Mouse (Mus musculus) ES-E14 (cell line): ENCODE data around the gene Eif4e3. TPM values are rescaled to one million over a fixed set of nuclear protein-coding genes. Genes with fewer than 3 reads are reported as not detected.

Experiments used
- DNase-seq: peaks from one replicate; pipeline ENCODE4 v3.0.0-alpha.2; 2013; ENCODE audit warnings: low read depth, low spot score
- H3K27ac ChIP-seq: 2 replicates; pipeline ENCODE4 v1.5.1; 2012; ENCODE audit warnings: low read depth, mild to moderate bottlenecking, low read length, moderate library complexity, mixed read lengths; ENCODE audit not compliant: poor library complexity, insufficient read depth, severe bottlenecking
- H3K36me3 ChIP-seq: 2 replicates; pipeline ENCODE4 v1.6.1; 2012; ENCODE audit warnings: mild to moderate bottlenecking, low read length, moderate library complexity, mixed read lengths; ENCODE audit not compliant: control insufficient read depth, poor library complexity, insufficient read depth, severe bottlenecking
- H3K4me1 ChIP-seq, 2 experiments: fragments of 150-350 bp in 1 of 2; sonication (generic) in 1 of 2; 2 replicates each; pipeline ENCODE4 v1.6.1; 2012; ENCODE audit warnings: low read length in 2 of 2, mild to moderate bottlenecking in 1 of 2, mixed read lengths in 1 of 2; ENCODE audit not compliant: control insufficient read depth in 2 of 2, insufficient read depth in 2 of 2, poor library complexity in 1 of 2
- H3K4me3 ChIP-seq, 2 experiments: fragments of 150-350 bp in 1 of 2; sonication (generic) in 1 of 2; 2 replicates each; pipeline ENCODE4 v1.5.1; 2012; ENCODE audit warnings: low read length in 2 of 2, low read depth in 1 of 2, mild to moderate bottlenecking in 1 of 2, mixed read lengths in 1 of 2; ENCODE audit not compliant: insufficient read depth in 1 of 2, poor library complexity in 1 of 2, severe bottlenecking in 1 of 2
- H3K9ac ChIP-seq: 2 replicates; pipeline ENCODE4 v1.6.1; 2012; ENCODE audit warnings: low read depth, mild to moderate bottlenecking, low read length, mixed read lengths; ENCODE audit not compliant: poor library complexity, insufficient read depth, severe bottlenecking
- H3K9me3 ChIP-seq: fragments of 150-350 bp; sonication (generic); 2 replicates; pipeline ENCODE4 v1.6.1; 2012; ENCODE audit warnings: low read depth, mild to moderate bottlenecking, low read length; ENCODE audit not compliant: control insufficient read depth, insufficient read depth
- CHD2 ChIP-seq: IDR thresholded peaks from 2 replicates; pipeline ENCODE4 v1.6.1; 2014; ENCODE audit warnings: mild to moderate bottlenecking, low read depth, low read length, inconsistent platforms
- HCFC1 ChIP-seq: IDR thresholded peaks from 2 replicates; pipeline ENCODE4 v1.6.1; 2012; ENCODE audit warnings: low read length, inconsistent platforms, borderline replicate concordance; ENCODE audit not compliant: insufficient read depth
- MAFK ChIP-seq: IDR thresholded peaks from 2 replicates; pipeline ENCODE4 v1.6.1; 2014; ENCODE audit warnings: mild to moderate bottlenecking, low read depth, low read length, inconsistent platforms; ENCODE audit not compliant: insufficient read depth
- ZC3H11A ChIP-seq: IDR thresholded peaks from 2 replicates; pipeline ENCODE4 v1.6.1; 2012; ENCODE audit warnings: low read depth, mild to moderate bottlenecking, inconsistent platforms, low read length, borderline replicate concordance
- ZNF384 ChIP-seq: IDR thresholded peaks from 2 replicates; pipeline ENCODE4 v1.6.1; 2012; ENCODE audit warnings: low read depth, low read length, inconsistent platforms
- in situ Hi-C, 2 experiments: fragments of 600-800 bp; cut with MboI; formaldehyde crosslinking; loops; one replicate each; pipeline ENCODE4 v1.15.1; 2025; ENCODE audit warnings: low sequenced_read_pairs in 2 of 2, inconsistent platforms in 1 of 2; ENCODE audit not compliant: unreplicated experiment in 2 of 2
- total RNA-seq: library from RNA; depleted of rRNA; stranded (reverse); fragments of 300-350 nt; gene quantifications from 2 replicates; pipeline ENCODE4 v1.2.3, GENCODE M21; 2012

Gene Eif4e3
- total RNA-seq, 1 experiment = 1.4 TPM

- no peak for DNase-seq
- TF ChIP-seq CHD2 = no peak
- TF ChIP-seq ZC3H11A = no peak
- no peak for TF ChIP-seq ZNF384
- no peak for TF ChIP-seq MAFK
- no peak for TF ChIP-seq HCFC1
- Histone ChIP-seq H3K4me1 (peaks cover 4 to 5% of the 10 kb centered on the region in 2 experiments; a peak in 2 of 4 replicates), H3K9ac (no peak overlapping the region), H3K36me3 (no peaks in the 10 kb centered on the region), H3K4me3 (no peak overlapping the region), H3K27ac (no peak overlapping the region), H3K9me3 (no peaks in the 10 kb centered on the region)
- in situ Hi-C loops = no loop called here
Observed at GRCm38 (mm10) chr6:99625306-99625705, 41.3 kb downstream of the Eif4e3 start.

GRCm38 (mm10) chr6:99624542-99624941, 42.0 kb downstream of the Eif4e3 start:
- Histone ChIP-seq H3K4me1 (peaks cover 4 to 5% of the 10 kb centered on the region in 2 experiments; a peak in 2 of 4 replicates), H3K9ac (no peak overlapping the region), H3K36me3 (no peaks in the 10 kb centered on the region), H3K4me3 (no peak overlapping the region), H3K27ac (no peak overlapping the region), H3K9me3 (no peaks in the 10 kb centered on the region)
- TF ChIP-seq CHD2 (no peak), MAFK (no peak), ZC3H11A (no peak), HCFC1 (no peak), ZNF384 (no peak)
- DNase-seq = no peak
- in situ Hi-C loops = no loop called here

- Histone ChIP-seq H3K27ac (no peak overlapping the region), H3K9ac (no peak overlapping the region)
Observed at GRCm38 (mm10) chr6:99623641-99624040, 42.9 kb downstream of the Eif4e3 start.

GRCm38 (mm10) chr6:99621167-99621566, 45.4 kb downstream of the Eif4e3 start:
- Histone ChIP-seq H3K9ac (no peak overlapping the region), H3K9me3 (no peaks in the 10 kb centered on the region), H3K4me1 (peaks cover 4 to 11% of the 10 kb centered on the region in 2 experiments; a peak in 2 of 4 replicates), H3K27ac (no peak overlapping the region), H3K4me3 (no peak overlapping the region), H3K36me3 (no peaks in the 10 kb centered on the region)
- TF ChIP-seq HCFC1 (no peak), CHD2 (no peak), MAFK (no peak), ZNF384 (no peak), ZC3H11A (no peak)
- in situ Hi-C loops = no loop called here
- DNase-seq = no peak

More at GRCm38 (mm10) chr6:99623641-99624040, 42.9 kb downstream of the Eif4e3 start:
- no peak overlapping the region for H3K4me3 ChIP-seq
- no peak for DNase-seq
- in situ Hi-C loops = no loop called here
- no peaks in the 10 kb centered on the region for H3K9me3 ChIP-seq
- no peaks in the 10 kb centered on the region for H3K36me3 ChIP-seq
- TF ChIP-seq ZNF384 (no peak), MAFK (no peak), HCFC1 (no peak), ZC3H11A (no peak), CHD2 (no peak)
- peaks cover 4 to 5% of the 10 kb centered on the region in 2 experiments; a peak in 2 of 4 replicates for H3K4me1 ChIP-seq

GRCm38 (mm10) chr6:99620471-99620870, 46.1 kb downstream of the Eif4e3 start:
- in situ Hi-C loops = no loop called here
- no peak for TF ChIP-seq CHD2
- no peak for TF ChIP-seq ZC3H11A
- TF ChIP-seq MAFK = no peak
- no peak for TF ChIP-seq HCFC1
- no peaks in the 10 kb centered on the region for H3K36me3 ChIP-seq
- no peak overlapping the region for H3K27ac ChIP-seq
- DNase-seq = no peak
- H3K4me3 ChIP-seq = no peak overlapping the region
- no peak overlapping the region for H3K9ac ChIP-seq
- peaks cover 4 to 13% of the 10 kb centered on the region in 2 experiments; a peak in 2 of 4 replicates for H3K4me1 ChIP-seq
- no peaks in the 10 kb centered on the region for H3K9me3 ChIP-seq
